Mouse (Mus musculus): ENCODE data around the gene Kcnt2. TPM values are rescaled to one million over a fixed set of nuclear protein-coding genes. Genes with fewer than 3 reads are reported as not detected.

Gene Kcnt2
- polyA plus RNA-seq, 1 experiment from 2014 or later: 0.85 TPM

GRCm38 (mm10) chr1:140492237-140492636, 246.3 kb downstream of the Kcnt2 start:
- H3K9me3 ChIP-seq (replicated peaks): no peaks in the 10 kb centered on the region
- 90% methylated on average over 2 of the region's 2 CpGs for WGBS
- no peak overlapping the region for H3K9ac ChIP-seq
- H3K4me1 ChIP-seq: no peaks in the 10 kb centered on the region
- H3K4me3 ChIP-seq (replicated peaks): no peak overlapping the region
- H3K4me2 ChIP-seq (replicated peaks): no peak overlapping the region
- H3K36me3 ChIP-seq: no peaks in the 10 kb centered on the region
- no peak for ATAC-seq (ENCODE audit: insufficient number of reproducible peaks, low FRiP score, low TSS enrichment, low read depth)
- H3K27me3 ChIP-seq: no peaks in the 10 kb centered on the region
- H3K27ac ChIP-seq (replicated peaks): no peak overlapping the region

GRCm38 (mm10) chr1:140513451-140513850, 267.5 kb downstream of the Kcnt2 start:
- no peaks in the 10 kb centered on the region for H3K27me3 ChIP-seq
- no peaks in the 10 kb centered on the region for H3K9me3 ChIP-seq (replicated peaks)

GRCm38 (mm10) chr1:140531285-140531908, 285.4 kb downstream of the Kcnt2 start:
- 32% methylated on average over 4 of the region's 4 CpGs for WGBS

More at GRCm38 (mm10) chr1:140513451-140513850, 267.5 kb downstream of the Kcnt2 start:
- Histone ChIP-seq H3K4me2 (replicated peaks) (no peak overlapping the region), H3K27ac (replicated peaks) (no peak overlapping the region), H3K4me1 (no peaks in the 10 kb centered on the region), H3K9ac (no peak overlapping the region), H3K36me3 (no peaks in the 10 kb centered on the region), H3K4me3 (replicated peaks) (no peak overlapping the region)
- ATAC-seq (ENCODE audit: insufficient number of reproducible peaks, low FRiP score, low TSS enrichment, low read depth): no peak

GRCm38 (mm10) chr1:140534849-140535248, 288.9 kb downstream of the Kcnt2 start:
- no peak overlapping the region for H3K9ac ChIP-seq
- no peak overlapping the region for H3K4me3 ChIP-seq (replicated peaks)
- no peaks in the 10 kb centered on the region for H3K27me3 ChIP-seq
- no peak overlapping the region for H3K27ac ChIP-seq (replicated peaks)
- no peak for ATAC-seq (ENCODE audit: insufficient number of reproducible peaks, low FRiP score, low TSS enrichment, low read depth)
- H3K4me2 ChIP-seq (replicated peaks): no peak overlapping the region
- H3K4me1 ChIP-seq: no peaks in the 10 kb centered on the region
- H3K36me3 ChIP-seq: no peaks in the 10 kb centered on the region
- H3K9me3 ChIP-seq (replicated peaks): no peaks in the 10 kb centered on the region

More at GRCm38 (mm10) chr1:140531285-140531908, 285.4 kb downstream of the Kcnt2 start:
- ATAC-seq (ENCODE audit: insufficient number of reproducible peaks, low FRiP score, low TSS enrichment, low read depth): no peak
- H3K4me1 ChIP-seq: no peaks in the 10 kb centered on the region
- H3K4me2 ChIP-seq (replicated peaks): no peak overlapping the region
- no peak overlapping the region for H3K27ac ChIP-seq (replicated peaks)
- no peaks in the 10 kb centered on the region for H3K27me3 ChIP-seq
- H3K36me3 ChIP-seq: no peaks in the 10 kb centered on the region
- H3K4me3 ChIP-seq (replicated peaks): no peak overlapping the region
- H3K9me3 ChIP-seq (replicated peaks): no peaks in the 10 kb centered on the region
- H3K9ac ChIP-seq: no peak overlapping the region

- H3K9ac ChIP-seq: no peak overlapping the region
- H3K4me3 ChIP-seq (replicated peaks): no peak overlapping the region
- H3K4me1 ChIP-seq: no peaks in the 10 kb centered on the region
- no peaks in the 10 kb centered on the region for H3K27me3 ChIP-seq
- no peak overlapping the region for H3K27ac ChIP-seq (replicated peaks)
- no peak for ATAC-seq (ENCODE audit: insufficient number of reproducible peaks, low FRiP score, low TSS enrichment, low read depth)
- H3K4me2 ChIP-seq (replicated peaks): no peak overlapping the region
- no peaks in the 10 kb centered on the region for H3K36me3 ChIP-seq
- 80% methylated on average over 3 of the region's 3 CpGs for WGBS
- no peaks in the 10 kb centered on the region for H3K9me3 ChIP-seq (replicated peaks)
These were observed 296.1 kb downstream of the Kcnt2 start for GRCm38 (mm10) chr1:140542066-140542465.

GRCm38 (mm10) chr1:140548711-140549110, 302.8 kb downstream of the Kcnt2 start:
- Histone ChIP-seq H3K9ac (no peak overlapping the region), H3K4me1 (no peaks in the 10 kb centered on the region), H3K27me3 (no peaks in the 10 kb centered on the region), H3K4me2 (replicated peaks) (no peak overlapping the region), H3K9me3 (replicated peaks) (no peaks in the 10 kb centered on the region), H3K27ac (replicated peaks) (no peak overlapping the region), H3K36me3 (no peaks in the 10 kb centered on the region), H3K4me3 (replicated peaks) (no peak overlapping the region)
- ATAC-seq (ENCODE audit: insufficient number of reproducible peaks, low FRiP score, low TSS enrichment, low read depth): no peak

- ATAC-seq (ENCODE audit: insufficient number of reproducible peaks, low FRiP score, low TSS enrichment, low read depth): no peak
- H3K9ac ChIP-seq: no peak overlapping the region
- H3K4me3 ChIP-seq (replicated peaks): no peak overlapping the region
- no peak overlapping the region for H3K27ac ChIP-seq (replicated peaks)
- H3K4me1 ChIP-seq: no peaks in the 10 kb centered on the region
- no peaks in the 10 kb centered on the region for H3K9me3 ChIP-seq (replicated peaks)
- H3K4me2 ChIP-seq (replicated peaks): no peak overlapping the region
- no peaks in the 10 kb centered on the region for H3K27me3 ChIP-seq
- no peaks in the 10 kb centered on the region for H3K36me3 ChIP-seq
These were observed 314.8 kb downstream of the Kcnt2 start for GRCm38 (mm10) chr1:140560801-140561200.

- H3K4me2 ChIP-seq (replicated peaks): no peak overlapping the region
- no peak overlapping the region for H3K27ac ChIP-seq (replicated peaks)
- no peaks in the 10 kb centered on the region for H3K27me3 ChIP-seq
- H3K9me3 ChIP-seq (replicated peaks): no peaks in the 10 kb centered on the region
- no peak overlapping the region for H3K9ac ChIP-seq
- WGBS: 34% methylated on average over 7 of the region's 7 CpGs
- ATAC-seq (ENCODE audit: insufficient number of reproducible peaks, low FRiP score, low TSS enrichment, low read depth): no peak
- no peaks in the 10 kb centered on the region for H3K4me1 ChIP-seq
- no peaks in the 10 kb centered on the region for H3K36me3 ChIP-seq
- no peak overlapping the region for H3K4me3 ChIP-seq (replicated peaks)
These were observed 326.2 kb downstream of the Kcnt2 start for GRCm38 (mm10) chr1:140572141-140572540.

- Histone ChIP-seq H3K9me3 (replicated peaks) (no peaks in the 10 kb centered on the region), H3K4me2 (replicated peaks) (no peak overlapping the region), H3K9ac (no peak overlapping the region), H3K4me1 (no peaks in the 10 kb centered on the region), H3K27me3 (no peaks in the 10 kb centered on the region), H3K4me3 (replicated peaks) (no peak overlapping the region), H3K27ac (replicated peaks) (no peak overlapping the region), H3K36me3 (no peaks in the 10 kb centered on the region)
- ATAC-seq (ENCODE audit: insufficient number of reproducible peaks, low FRiP score, low TSS enrichment, low read depth): no peak
- 74% methylated on average over 3 of the region's 3 CpGs for WGBS
These were observed 332.6 kb downstream of the Kcnt2 start for GRCm38 (mm10) chr1:140578607-140579006.

GRCm38 (mm10) chr1:140588302-140588701, 342.3 kb downstream of the Kcnt2 start:
- 72% methylated on average over 3 of the region's 3 CpGs for WGBS
- H3K4me3 ChIP-seq (replicated peaks): no peak overlapping the region
- ATAC-seq (ENCODE audit: insufficient number of reproducible peaks, low FRiP score, low TSS enrichment, low read depth): no peak
- H3K9me3 ChIP-seq (replicated peaks): no peaks in the 10 kb centered on the region
- H3K9ac ChIP-seq: no peak overlapping the region
- H3K36me3 ChIP-seq: no peaks in the 10 kb centered on the region
- no peak overlapping the region for H3K27ac ChIP-seq (replicated peaks)
- no peaks in the 10 kb centered on the region for H3K27me3 ChIP-seq
- no peak overlapping the region for H3K4me2 ChIP-seq (replicated peaks)
- no peaks in the 10 kb centered on the region for H3K4me1 ChIP-seq

- 85% methylated on average over 4 of the region's 4 CpGs for WGBS
- Histone ChIP-seq H3K4me1 (no peaks in the 10 kb centered on the region), H3K27me3 (no peaks in the 10 kb centered on the region), H3K9me3 (replicated peaks) (no peaks in the 10 kb centered on the region), H3K4me3 (replicated peaks) (no peak overlapping the region), H3K4me2 (replicated peaks) (no peak overlapping the region), H3K9ac (no peak overlapping the region), H3K36me3 (no peaks in the 10 kb centered on the region), H3K27ac (replicated peaks) (no peak overlapping the region)
- ATAC-seq (ENCODE audit: insufficient number of reproducible peaks, low FRiP score, low TSS enrichment, low read depth): no peak
These were observed 362.9 kb downstream of the Kcnt2 start for GRCm38 (mm10) chr1:140608765-140609297.

- no peak for ATAC-seq (ENCODE audit: insufficient number of reproducible peaks, low FRiP score, low TSS enrichment, low read depth)
These were observed 367.1 kb downstream of the Kcnt2 start for GRCm38 (mm10) chr1:140613101-140613500.

More at GRCm38 (mm10) chr1:140613101-140613500, 367.1 kb downstream of the Kcnt2 start:
- H3K9me3 ChIP-seq (replicated peaks): no peaks in the 10 kb centered on the region
- no peaks in the 10 kb centered on the region for H3K36me3 ChIP-seq
- H3K4me2 ChIP-seq (replicated peaks): no peak overlapping the region
- H3K4me1 ChIP-seq: no peaks in the 10 kb centered on the region
- no peak overlapping the region for H3K27ac ChIP-seq (replicated peaks)
- no peak overlapping the region for H3K9ac ChIP-seq
- 60% methylated on average over 1 of the region's 1 CpGs for WGBS
- H3K4me3 ChIP-seq (replicated peaks): no peak overlapping the region
- no peaks in the 10 kb centered on the region for H3K27me3 ChIP-seq

Measured in embryonic facial prominence, embryonic 15.5 days (tissue).